Mouse (Mus musculus): ENCODE data around the gene Akr1a1. TPM values are rescaled to one million over a fixed set of nuclear protein-coding genes. Genes with fewer than 3 reads are reported as not detected.

The Akr1a1 gene
- polyA plus RNA-seq (2014; fragmentation: Nextera tagmentation; extraction: Ambion mirVana) = 712 and 742 TPM in 2 replicates

DNA sequence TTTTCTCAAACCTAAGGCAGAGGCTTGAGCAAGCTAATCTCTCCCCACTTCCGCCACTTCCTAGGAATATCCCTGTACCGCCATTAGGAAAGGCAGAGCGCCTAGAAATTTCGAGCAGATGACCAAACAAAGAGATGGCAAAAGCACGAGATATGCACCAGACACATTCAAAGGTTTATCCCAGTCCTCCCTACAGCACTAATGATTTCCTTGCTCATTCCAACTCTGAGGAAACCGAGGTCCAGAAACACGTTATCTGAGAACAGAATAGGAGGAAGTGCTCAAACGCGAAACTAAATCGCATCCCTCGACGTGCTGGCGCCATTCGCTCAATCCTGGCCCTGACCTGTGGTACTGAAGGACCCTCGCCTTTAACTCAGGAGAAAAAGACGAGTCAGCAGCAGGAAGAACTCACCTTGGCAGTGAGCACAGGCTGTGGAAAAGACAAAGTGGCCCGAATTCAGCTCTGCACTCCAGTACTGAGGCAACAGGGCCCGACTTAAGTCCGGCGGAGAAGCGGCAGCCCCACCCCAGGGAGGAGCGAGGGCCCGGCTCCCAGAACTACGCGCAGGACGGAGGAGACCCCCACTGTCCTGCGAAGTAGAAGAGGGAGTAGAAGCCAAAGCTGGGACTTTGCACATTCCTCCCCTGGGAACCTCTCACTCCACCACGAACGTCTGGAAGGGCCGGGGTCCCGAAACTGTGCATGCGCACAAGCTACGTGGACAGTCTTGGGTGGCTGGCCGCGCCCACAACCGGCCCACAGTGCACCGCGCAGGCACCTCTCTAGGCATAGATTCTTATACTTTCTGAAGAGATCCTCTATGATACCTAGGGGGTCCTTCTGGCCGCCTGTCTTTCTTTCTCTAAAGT lies at the start of gene Akr1a1:
TSS of gene Akr1a1 (minus strand) at position 757 of the 873 bp plus-strand sequence.
- H3K27ac ChIP-seq = peak within 1 kb of the TSS; percentile 83
- DNase-seq (ENCODE audit: low spot score) = peak; percentile 92
- H3K9ac ChIP-seq = peak within 1 kb of the TSS; percentile 80
- peaks cover 35% of the 10 kb centered on the region for H3K4me1 ChIP-seq (replicated peaks; ENCODE audit: control insufficient read depth, insufficient read depth, low read length)
- H3K4me3 ChIP-seq (replicated peaks; ENCODE audit: low read length) = peak within 1 kb of the TSS; percentile 65
- under 1% methylated on average over 39 of the region's 39 CpGs for WGBS
- H3K36me3 ChIP-seq (replicated peaks; ENCODE audit: control insufficient read depth, insufficient read depth) = peaks cover 22% of the 10 kb centered on the region
- peak within 1 kb of the TSS; percentile 91 for H3K4me2 ChIP-seq (replicated peaks)
- no peaks in the 10 kb centered on the region for H3K9me3 ChIP-seq (ENCODE audit: control insufficient read depth, low read length)
- no peaks in the 10 kb centered on the region for H3K27me3 ChIP-seq (ENCODE audit: control insufficient read depth, insufficient read depth, low read length)
- ATAC-seq (ENCODE audit: low FRiP score) = peak; percentile 100

DNA sequence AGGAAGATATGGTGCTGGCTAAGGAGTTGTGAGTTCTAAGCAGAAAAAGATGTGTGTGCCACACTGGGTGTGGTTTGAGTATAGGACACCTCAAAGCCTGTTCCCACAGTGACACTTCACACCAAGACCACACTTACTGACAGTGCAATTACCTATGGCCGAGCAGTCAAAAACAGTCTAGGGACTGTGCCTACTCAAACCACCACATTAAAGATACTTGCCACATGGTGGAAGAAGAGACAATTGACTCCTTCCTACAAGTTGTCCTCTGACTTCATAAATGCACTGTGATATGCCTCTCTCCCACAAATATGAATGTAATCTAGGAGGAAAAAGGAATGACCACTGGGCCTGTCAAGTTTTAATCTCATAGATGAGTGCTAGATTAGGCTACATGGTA lies 49.5 kb upstream of the Akr1a1 start:
- H3K9me3 ChIP-seq (ENCODE audit: control insufficient read depth, low read length) = no peaks in the 10 kb centered on the region

GRCm38 (mm10) chr4:116698693-116699342 lies 47.3 kb upstream of the Akr1a1 start:
- ATAC-seq (ENCODE audit: low FRiP score) = no peak
- 90% methylated on average over 2 of the region's 2 CpGs for WGBS
- no peak for DNase-seq (ENCODE audit: low spot score)
- Histone ChIP-seq H3K27me3 (ENCODE audit: control insufficient read depth, insufficient read depth, low read length) (no peaks in the 10 kb centered on the region), H3K4me2 (replicated peaks) (no peak overlapping the region), H3K4me1 (replicated peaks; ENCODE audit: control insufficient read depth, insufficient read depth, low read length) (no peaks in the 10 kb centered on the region), H3K9ac (no peak overlapping the region), H3K36me3 (replicated peaks; ENCODE audit: control insufficient read depth, insufficient read depth) (peaks cover 61% of the 10 kb centered on the region), H3K27ac (no peak overlapping the region), H3K9me3 (ENCODE audit: control insufficient read depth, low read length) (no peaks in the 10 kb centered on the region), H3K4me3 (replicated peaks; ENCODE audit: low read length) (no peak overlapping the region)

More for the DNA sequence above, 49.5 kb upstream of the Akr1a1 start:
- no peak overlapping the region for H3K4me2 ChIP-seq (replicated peaks)
- no peak overlapping the region for H3K27ac ChIP-seq
- H3K4me3 ChIP-seq (replicated peaks; ENCODE audit: low read length) = no peak overlapping the region
- ATAC-seq (ENCODE audit: low FRiP score) (no peak), DNase-seq (ENCODE audit: low spot score) (no peak)
- no peaks in the 10 kb centered on the region for H3K4me1 ChIP-seq (replicated peaks; ENCODE audit: control insufficient read depth, insufficient read depth, low read length)
- H3K27me3 ChIP-seq (ENCODE audit: control insufficient read depth, insufficient read depth, low read length) = no peaks in the 10 kb centered on the region
- H3K9ac ChIP-seq = no peak overlapping the region
- H3K36me3 ChIP-seq (replicated peaks; ENCODE audit: control insufficient read depth, insufficient read depth) = peaks cover 40% of the 10 kb centered on the region
- 79% methylated on average over 1 of the region's 1 CpGs for WGBS

DNA sequence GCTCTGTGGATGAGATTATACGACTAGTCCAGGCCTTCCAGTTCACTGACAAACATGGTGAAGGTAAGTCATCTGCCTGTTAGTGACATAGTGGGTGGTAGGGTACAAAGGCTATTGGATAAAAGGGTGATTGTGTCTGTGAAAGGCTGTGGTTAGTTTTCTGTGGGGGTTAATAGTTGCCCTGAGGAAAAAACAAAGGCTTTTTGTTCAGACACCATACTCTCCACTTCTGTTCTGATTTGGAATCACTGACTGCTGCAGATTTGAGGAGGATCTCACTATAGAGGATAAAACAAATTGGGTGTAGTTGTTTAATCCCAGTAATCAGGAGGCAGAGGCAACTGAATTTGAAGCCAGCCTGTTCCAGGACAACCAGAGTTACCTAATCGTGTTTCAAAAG lies 42.3 kb upstream of the Akr1a1 start:
- 86% methylated on average over 2 of the region's 2 CpGs for WGBS
- Histone ChIP-seq H3K27me3 (ENCODE audit: control insufficient read depth, insufficient read depth, low read length) (no peaks in the 10 kb centered on the region), H3K9me3 (ENCODE audit: control insufficient read depth, low read length) (no peaks in the 10 kb centered on the region), H3K4me3 (replicated peaks; ENCODE audit: low read length) (no peak overlapping the region), H3K27ac (no peak overlapping the region), H3K4me2 (replicated peaks) (no peak overlapping the region), H3K4me1 (replicated peaks; ENCODE audit: control insufficient read depth, insufficient read depth, low read length) (no peaks in the 10 kb centered on the region), H3K36me3 (replicated peaks; ENCODE audit: control insufficient read depth, insufficient read depth) (peaks cover 76% of the 10 kb centered on the region), H3K9ac (no peak overlapping the region)
- no peak for DNase-seq (ENCODE audit: low spot score)
- no peak for ATAC-seq (ENCODE audit: low FRiP score)

DNA sequence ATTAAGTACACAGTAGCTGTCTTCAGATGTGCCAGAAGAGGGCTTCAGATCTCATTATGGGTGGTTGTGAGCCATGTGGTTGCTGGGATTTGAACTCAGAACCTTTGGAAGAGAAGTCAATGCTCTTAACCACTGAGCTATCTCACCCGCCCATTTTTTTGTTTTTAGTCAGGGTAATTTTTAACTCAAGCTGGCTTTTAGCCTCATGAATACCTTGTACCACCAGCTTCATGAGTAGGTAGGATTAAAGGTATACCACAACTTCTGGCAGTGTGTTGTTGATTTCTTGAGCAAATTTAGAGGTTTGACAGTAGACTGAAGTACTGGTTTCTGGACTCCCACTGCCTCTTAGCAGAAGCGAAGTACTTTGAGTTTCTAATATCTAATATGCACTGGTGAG lies 40.7 kb upstream of the Akr1a1 start:
- Histone ChIP-seq H3K4me3 (replicated peaks; ENCODE audit: low read length) (no peak overlapping the region), H3K9me3 (ENCODE audit: control insufficient read depth, low read length) (no peaks in the 10 kb centered on the region), H3K27me3 (ENCODE audit: control insufficient read depth, insufficient read depth, low read length) (no peaks in the 10 kb centered on the region), H3K9ac (no peak overlapping the region), H3K36me3 (replicated peaks; ENCODE audit: control insufficient read depth, insufficient read depth) (peaks cover 72% of the 10 kb centered on the region), H3K27ac (no peak overlapping the region), H3K4me2 (replicated peaks) (no peak overlapping the region), H3K4me1 (replicated peaks; ENCODE audit: control insufficient read depth, insufficient read depth, low read length) (no peaks in the 10 kb centered on the region)
- ATAC-seq (ENCODE audit: low FRiP score) (no peak), DNase-seq (ENCODE audit: low spot score) (no peak)
- WGBS = 97% methylated on average over 2 of the region's 2 CpGs

- no peaks in the 10 kb centered on the region for H3K27me3 ChIP-seq (ENCODE audit: control insufficient read depth, insufficient read depth, low read length)
- H3K9ac ChIP-seq = no peak overlapping the region
- H3K27ac ChIP-seq = no peak overlapping the region
- H3K4me3 ChIP-seq (replicated peaks; ENCODE audit: low read length) = no peak overlapping the region
- peaks cover 46% of the 10 kb centered on the region for H3K36me3 ChIP-seq (replicated peaks; ENCODE audit: control insufficient read depth, insufficient read depth)
- no peaks in the 10 kb centered on the region for H3K9me3 ChIP-seq (ENCODE audit: control insufficient read depth, low read length)
- ATAC-seq (ENCODE audit: low FRiP score) (no peak), DNase-seq (ENCODE audit: low spot score) (no peak)
- WGBS = 94% methylated on average over 4 of the region's 4 CpGs
- H3K4me1 ChIP-seq (replicated peaks; ENCODE audit: control insufficient read depth, insufficient read depth, low read length) = peaks cover 6% of the 10 kb centered on the region; the same call in 1 of the 2 replicates
- H3K4me2 ChIP-seq (replicated peaks) = no peak overlapping the region
These were observed 37.9 kb upstream of the Akr1a1 start for GRCm38 (mm10) chr4:116689309-116689876.

DNA sequence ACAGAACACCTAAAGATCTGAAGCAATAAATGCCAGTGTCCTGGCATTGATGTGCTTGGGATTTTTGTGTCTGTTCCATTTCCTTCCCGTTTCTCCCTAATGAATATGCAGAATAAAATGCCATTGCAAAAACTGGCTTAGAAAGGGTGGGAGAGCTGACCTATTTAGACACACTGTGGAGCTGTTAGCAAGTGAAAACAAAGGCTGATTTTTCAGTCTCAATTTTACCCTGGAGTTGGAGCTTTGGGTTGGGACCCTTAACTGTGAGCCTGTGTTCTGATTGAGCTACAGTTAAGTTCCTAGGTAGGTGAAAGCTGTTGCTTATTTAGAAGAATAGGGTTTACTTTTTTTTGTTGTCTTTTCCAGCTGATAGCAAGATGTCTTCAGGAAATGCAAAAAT lies 35.6 kb upstream of the Akr1a1 start:
- H3K27me3 ChIP-seq (ENCODE audit: control insufficient read depth, insufficient read depth, low read length) = no peaks in the 10 kb centered on the region
- H3K36me3 ChIP-seq (replicated peaks; ENCODE audit: control insufficient read depth, insufficient read depth) = peaks cover 24% of the 10 kb centered on the region
- H3K4me2 ChIP-seq (replicated peaks) = peak overlapping the region; percentile 75
- H3K9me3 ChIP-seq (ENCODE audit: control insufficient read depth, low read length) = no peaks in the 10 kb centered on the region
- WGBS = 30% methylated on average over 1 of the region's 1 CpGs
- DNase-seq (ENCODE audit: low spot score) = no peak
- peaks cover 6% of the 10 kb centered on the region; the same call in 1 of the 2 replicates for H3K4me1 ChIP-seq (replicated peaks; ENCODE audit: control insufficient read depth, insufficient read depth, low read length)
- peak overlapping the region; percentile 57 for H3K4me3 ChIP-seq (replicated peaks; ENCODE audit: low read length)
- no peak overlapping the region for H3K27ac ChIP-seq
- peak overlapping the region; percentile 61; the same call in 1 of the 2 replicates for H3K9ac ChIP-seq
- ATAC-seq (ENCODE audit: low FRiP score) = no peak

DNA sequence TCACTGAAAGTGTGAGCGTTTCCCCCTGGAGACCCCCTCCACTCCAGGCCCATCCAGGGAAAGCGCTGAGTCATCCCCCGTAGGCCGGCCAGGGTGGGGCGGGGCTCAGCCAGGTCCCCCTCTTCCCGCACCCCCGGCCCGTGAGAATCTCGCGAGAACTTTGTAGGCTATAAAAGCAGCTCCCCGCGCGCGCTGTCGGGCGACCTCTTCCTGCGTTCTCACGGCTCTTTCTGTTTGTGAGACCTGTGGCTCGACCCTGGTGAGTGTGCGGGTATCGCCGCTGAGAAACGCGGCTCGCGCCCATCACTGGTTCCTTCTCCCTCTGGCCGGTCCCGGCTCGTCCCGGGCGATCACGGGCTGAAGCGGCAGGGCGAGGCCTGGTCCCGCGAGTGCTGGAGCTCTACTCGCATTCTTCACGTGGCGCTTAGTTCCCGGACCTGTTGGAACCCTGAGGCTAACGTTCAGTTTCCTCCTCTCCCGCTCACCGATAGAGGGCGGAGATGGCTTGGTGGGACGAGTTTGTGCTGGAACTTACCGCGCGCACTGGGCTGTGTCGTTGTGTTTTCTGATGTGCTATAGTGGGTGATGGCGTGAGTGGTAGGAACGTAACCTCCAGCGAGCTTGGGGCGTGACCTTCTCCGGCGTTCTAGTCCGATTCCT lies 34.1 kb upstream of the Akr1a1 start, which contains the start of gene Prdx1:
TSS of gene Prdx1 (plus strand) at position 143 of the 660 bp plus-strand sequence.
- H3K4me1 ChIP-seq (replicated peaks; ENCODE audit: control insufficient read depth, insufficient read depth, low read length) = peaks cover 6% of the 10 kb centered on the region; the same call in 1 of the 2 replicates
- ATAC-seq (ENCODE audit: low FRiP score) (peak; percentile 94), DNase-seq (ENCODE audit: low spot score) (peak; percentile 89)
- no peaks in the 10 kb centered on the region for H3K27me3 ChIP-seq (ENCODE audit: control insufficient read depth, insufficient read depth, low read length)
- under 1% methylated on average over 56 of the region's 56 CpGs for WGBS
- peaks cover 12% of the 10 kb centered on the region; the same call in 1 of the 2 replicates for H3K36me3 ChIP-seq (replicated peaks; ENCODE audit: control insufficient read depth, insufficient read depth)
- H3K4me3 ChIP-seq (replicated peaks; ENCODE audit: low read length) = peak within 1 kb of the TSS; percentile 57
- H3K4me2 ChIP-seq (replicated peaks) = peak within 1 kb of the TSS; percentile 75
- H3K9me3 ChIP-seq (ENCODE audit: control insufficient read depth, low read length) = no peaks in the 10 kb centered on the region
- peak within 1 kb of the TSS; percentile 82 for H3K27ac ChIP-seq
- peak within 1 kb of the TSS; percentile 61 for H3K9ac ChIP-seq

Measured in hindbrain, embryonic 14.5 days (tissue).